Mouse (Mus musculus) liver, embryonic 13.5 days (tissue): ENCODE measurements around the gene Tmprss11a. TPM values are rescaled to one million over a fixed set of nuclear protein-coding genes. Genes with fewer than 3 reads are reported as not detected.

Experiments
- ATAC-seq: fragments of 200-750 bp; cut with Nextera tagmentation; 2 replicates; pipeline ENCODE4 v1.8.0; 2017; ENCODE audit warnings: low read depth, mild to moderate bottlenecking, moderate number of reproducible peaks, moderate library complexity
- DNase-seq: peaks from one replicate; pipeline ENCODE4 v3.0.0; 2022
- H3K27ac ChIP-seq: fragments of 300-500 bp; sonication (generic); 2 replicates; pipeline ENCODE4 v1.5.1; 2015; ENCODE audit warnings: moderate library complexity, mild to moderate bottlenecking, inconsistent platforms
- H3K27me3 ChIP-seq: fragments of 300-500 bp; sonication (generic); 2 replicates; pipeline ENCODE4 v1.6.1; 2015; ENCODE audit warnings: mild to moderate bottlenecking, inconsistent platforms
- H3K36me3 ChIP-seq: fragments of 300-500 bp; sonication (generic); 2 replicates; pipeline ENCODE4 v1.6.1; 2015; ENCODE audit warnings: mild to moderate bottlenecking, inconsistent platforms
- H3K4me1 ChIP-seq: fragments of 300-500 bp; sonication (generic); replicated peaks from 2 replicates; pipeline ENCODE4 v1.6.1; 2015; ENCODE audit warnings: inconsistent platforms
- H3K4me2 ChIP-seq: fragments of 300-500 bp; sonication (generic); 2 replicates; pipeline ENCODE4 v1.6.1; 2015; ENCODE audit warnings: inconsistent platforms, mild to moderate bottlenecking, moderate library complexity
- H3K4me3 ChIP-seq: fragments of 300-500 bp; sonication (generic); replicated peaks from 2 replicates; pipeline ENCODE4 v1.5.1; 2015; ENCODE audit warnings: mild to moderate bottlenecking, inconsistent platforms
- H3K9ac ChIP-seq: fragments of 300-500 bp; sonication (generic); 2 replicates; pipeline ENCODE4 v1.6.1; 2015; ENCODE audit warnings: mild to moderate bottlenecking, inconsistent platforms
- H3K9me3 ChIP-seq: fragments of 300-500 bp; sonication (generic); replicated peaks from 2 replicates; pipeline ENCODE4 v1.6.1; 2016; ENCODE audit warnings: inconsistent platforms
- WGBS: fragments of 180-500 bp; shearing (Covaris S2); methylation state at CpG from one replicate; pipeline ENCODE4 v1.1.7; 2015; ENCODE audit not compliant: insufficient replicate concordance; 5-methylcytosine and 5-hydroxymethylcytosine counted together
- polyA plus RNA-seq: library from polyadenylated mRNA; unstranded; fragments of >200 nt; fragmentation: Nextera tagmentation; extraction: Ambion mirVana; gene quantifications from 2 replicates; pipeline ENCODE4 v1.2.1, GENCODE M21; 2015

The Tmprss11a gene
- polyA plus RNA-seq: not detected in 2 replicates

- ATAC-seq (no peak), DNase-seq (no peak)
- Histone ChIP-seq H3K4me3 (no peak within 1 kb of the TSS), H3K27me3 (no peaks in the 10 kb centered on the region), H3K27ac (no peak within 1 kb of the TSS), H3K4me2 (no peak within 1 kb of the TSS), H3K9me3 (0 out of 2 replicates have a peak, but pooled peaks cover 3% of the 10 kb centered on the region), H3K36me3 (no peaks in the 10 kb centered on the region), H3K4me1 (no peaks in the 10 kb centered on the region), H3K9ac (no peak within 1 kb of the TSS)
- 50% methylated on average over 4 of the region's 4 CpGs for WGBS
These were observed at the start of gene Tmprss11a for GRCm38 (mm10) chr5:86468890-86469289. Gene Tmprss11a (minus strand): TSS chr5:86468990.

DNA sequence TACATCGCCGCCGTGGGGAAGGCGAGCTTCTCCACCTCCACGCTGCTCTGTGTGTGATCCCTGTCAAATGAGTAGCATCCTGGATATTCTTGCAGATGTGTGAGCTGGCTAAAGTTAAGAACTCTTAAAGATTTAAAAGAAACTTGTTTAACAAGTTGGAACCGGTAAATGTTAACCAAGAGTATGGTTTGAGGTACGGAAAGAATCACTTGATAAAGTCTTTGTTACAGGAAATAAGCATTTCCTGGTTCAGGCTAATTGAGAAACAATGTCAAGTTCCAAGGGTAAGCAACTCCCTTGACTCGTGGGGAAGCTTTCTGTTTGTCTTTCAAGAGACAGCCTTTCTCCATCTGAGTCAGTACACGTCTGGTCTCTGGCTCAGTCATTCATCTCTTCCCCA is 49.7 kb upstream of the Tmprss11a start, which contains the start of gene Tmprss11g:
Tmprss11g (minus strand) TSS at position 101 of the 400 bp plus-strand sequence.
- WGBS: 58% methylated on average over 9 of the region's 9 CpGs
- H3K9me3 ChIP-seq: no peaks in the 10 kb centered on the region
- H3K4me3 ChIP-seq: no peak within 1 kb of the TSS
- no peaks in the 10 kb centered on the region for H3K4me1 ChIP-seq
- no peak within 1 kb of the TSS for H3K27ac ChIP-seq
- no peaks in the 10 kb centered on the region for H3K36me3 ChIP-seq
- DNase-seq: no peak
- H3K4me2 ChIP-seq: no peak within 1 kb of the TSS
- H3K9ac ChIP-seq: no peak within 1 kb of the TSS
- H3K27me3 ChIP-seq: no peaks in the 10 kb centered on the region
- ATAC-seq: no peak

- H3K27me3 ChIP-seq: no peaks in the 10 kb centered on the region
- H3K27ac ChIP-seq: no peak overlapping the region
- no peaks in the 10 kb centered on the region for H3K36me3 ChIP-seq
- H3K4me3 ChIP-seq: no peak overlapping the region
- H3K4me2 ChIP-seq: no peak overlapping the region
- H3K9me3 ChIP-seq: no peaks in the 10 kb centered on the region
- DNase-seq (no peak), ATAC-seq (no peak)
- H3K9ac ChIP-seq: no peak overlapping the region
- 49% methylated on average over 5 of the region's 5 CpGs for WGBS
- H3K4me1 ChIP-seq: no peaks in the 10 kb centered on the region
These were observed 42.7 kb upstream of the Tmprss11a start for GRCm38 (mm10) chr5:86511538-86511937.

DNA sequence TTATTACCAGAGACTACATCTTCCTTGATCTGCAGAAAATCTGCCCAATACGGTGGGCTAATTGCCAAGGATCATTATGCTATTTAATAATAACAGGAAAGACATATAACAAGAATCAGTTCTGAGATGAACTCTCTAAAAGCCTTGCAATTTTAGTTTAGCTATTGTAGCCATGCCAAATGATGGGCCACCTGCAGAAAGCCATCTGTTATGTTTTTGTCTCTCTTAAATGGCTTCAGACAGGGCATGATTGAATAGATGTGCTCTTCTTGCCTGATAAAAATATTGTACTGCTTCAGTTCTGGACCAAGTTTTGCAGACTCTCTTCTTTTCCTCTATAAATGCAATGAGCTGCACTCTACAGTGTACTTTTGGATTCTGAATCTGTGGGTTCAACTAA is 24.7 kb upstream of the Tmprss11a start:
- no peak overlapping the region for H3K27ac ChIP-seq
- DNase-seq (no peak), ATAC-seq (no peak)
- no peak overlapping the region for H3K9ac ChIP-seq
- H3K9me3 ChIP-seq: peaks cover 3% of the 10 kb centered on the region; the same call in 1 of the 2 replicates
- H3K4me2 ChIP-seq: no peak overlapping the region
- WGBS: 57% methylated on average over 1 of the region's 1 CpGs
- no peak overlapping the region for H3K4me3 ChIP-seq
- no peaks in the 10 kb centered on the region for H3K27me3 ChIP-seq
- H3K36me3 ChIP-seq: no peaks in the 10 kb centered on the region
- H3K4me1 ChIP-seq: no peaks in the 10 kb centered on the region

GRCm38 (mm10) chr5:86482562-86482961 is 13.8 kb upstream of the Tmprss11a start:
- no peaks in the 10 kb centered on the region for H3K27me3 ChIP-seq
- H3K4me3 ChIP-seq: no peak overlapping the region
- H3K9ac ChIP-seq: no peak overlapping the region
- WGBS: 42% methylated on average over 2 of the region's 2 CpGs
- no peaks in the 10 kb centered on the region for H3K9me3 ChIP-seq
- DNase-seq (no peak), ATAC-seq (no peak)
- H3K4me2 ChIP-seq: no peak overlapping the region
- no peak overlapping the region for H3K27ac ChIP-seq
- no peaks in the 10 kb centered on the region for H3K4me1 ChIP-seq
- no peaks in the 10 kb centered on the region for H3K36me3 ChIP-seq

- Histone ChIP-seq H3K36me3 (no peaks in the 10 kb centered on the region), H3K4me2 (no peak overlapping the region), H3K4me3 (no peak overlapping the region), H3K27me3 (no peaks in the 10 kb centered on the region), H3K9ac (no peak overlapping the region), H3K9me3 (no peaks in the 10 kb centered on the region), H3K4me1 (no peaks in the 10 kb centered on the region), H3K27ac (no peak overlapping the region)
- WGBS: 62% methylated on average over 1 of the region's 1 CpGs
- ATAC-seq: no peak
- DNase-seq: no peak
These were observed 13.2 kb upstream of the Tmprss11a start for GRCm38 (mm10) chr5:86482031-86482430.

- Histone ChIP-seq H3K36me3 (no peaks in the 10 kb centered on the region), H3K4me3 (no peak overlapping the region), H3K4me1 (no peaks in the 10 kb centered on the region; the same call in 1 of the 2 replicates), H3K4me2 (no peak overlapping the region), H3K27ac (no peak overlapping the region), H3K9ac (no peak overlapping the region), H3K27me3 (no peaks in the 10 kb centered on the region), H3K9me3 (no peaks in the 10 kb centered on the region)
- DNase-seq: no peak
- 68% methylated on average over 9 of the region's 9 CpGs for WGBS
- no peak for ATAC-seq
These were observed 5.1 kb upstream of the Tmprss11a start for GRCm38 (mm10) chr5:86473859-86474258.

DNA sequence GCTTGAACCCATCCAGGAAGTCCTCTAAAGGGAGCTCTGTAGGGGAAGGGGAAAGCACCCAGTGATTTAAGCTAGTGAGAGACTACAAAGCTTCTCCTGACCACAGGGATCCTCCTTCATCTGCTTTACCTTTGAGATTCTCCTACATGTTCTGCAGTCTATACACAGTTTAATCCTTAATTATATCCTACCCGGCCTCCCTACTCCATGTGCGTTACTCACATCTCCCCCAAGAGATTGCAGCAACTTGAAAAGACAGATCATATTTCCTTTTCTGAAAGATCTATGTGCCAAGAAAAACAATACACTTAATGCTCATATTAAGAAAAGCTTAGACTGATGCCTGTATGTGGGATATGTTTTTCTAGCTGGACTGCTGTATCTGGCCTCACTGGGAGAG is 29.5 kb downstream of the Tmprss11a start:
- no peak for DNase-seq
- Histone ChIP-seq H3K4me1 (no peaks in the 10 kb centered on the region), H3K27me3 (no peaks in the 10 kb centered on the region), H3K9ac (no peak overlapping the region), H3K4me3 (no peak overlapping the region), H3K4me2 (no peak overlapping the region), H3K27ac (no peak overlapping the region), H3K9me3 (no peaks in the 10 kb centered on the region), H3K36me3 (no peaks in the 10 kb centered on the region)
- 76% methylated on average over 2 of the region's 2 CpGs for WGBS
- no peak for ATAC-seq

GRCm38 (mm10) chr5:86438548-86438947 is 30.2 kb downstream of the Tmprss11a start:
- Histone ChIP-seq H3K9ac (no peak overlapping the region), H3K4me3 (no peak overlapping the region), H3K4me1 (no peaks in the 10 kb centered on the region), H3K36me3 (no peaks in the 10 kb centered on the region), H3K4me2 (no peak overlapping the region), H3K9me3 (no peaks in the 10 kb centered on the region), H3K27ac (no peak overlapping the region), H3K27me3 (no peaks in the 10 kb centered on the region)
- no peak for DNase-seq
- ATAC-seq: no peak

- Histone ChIP-seq H3K27ac (no peak overlapping the region), H3K9ac (no peak overlapping the region), H3K36me3 (no peaks in the 10 kb centered on the region), H3K27me3 (no peaks in the 10 kb centered on the region), H3K4me2 (no peak overlapping the region), H3K4me3 (no peak overlapping the region), H3K4me1 (no peaks in the 10 kb centered on the region), H3K9me3 (no peaks in the 10 kb centered on the region)
- ATAC-seq (no peak), DNase-seq (no peak)
- WGBS: 6% methylated on average over 2 of the region's 2 CpGs
These were observed 36.1 kb downstream of the Tmprss11a start for GRCm38 (mm10) chr5:86432697-86433096.

DNA sequence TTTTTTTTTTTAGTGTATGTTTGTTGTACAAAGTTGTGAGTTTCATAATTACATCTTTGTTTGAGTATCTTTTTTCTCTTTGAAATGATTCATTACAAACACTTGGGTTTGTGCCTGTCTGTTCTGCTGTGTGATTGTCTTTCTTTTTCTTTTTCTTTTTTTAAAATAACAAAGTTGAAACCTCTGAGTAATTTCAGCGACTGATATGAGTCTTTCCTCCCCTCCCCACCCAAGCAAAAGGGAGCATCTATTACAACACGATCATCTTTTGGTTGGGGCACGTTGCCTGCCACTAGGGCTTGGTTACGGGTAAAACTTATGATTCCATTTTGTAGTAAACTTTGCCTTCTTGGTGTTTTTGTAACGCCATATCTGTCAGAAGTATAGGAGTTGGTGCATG is 37.7 kb downstream of the Tmprss11a start:
- H3K4me3 ChIP-seq: no peak overlapping the region
- no peak overlapping the region for H3K27ac ChIP-seq
- H3K9ac ChIP-seq: no peak overlapping the region
- DNase-seq (no peak), ATAC-seq (no peak)
- WGBS: 55% methylated on average over 5 of the region's 5 CpGs
- no peaks in the 10 kb centered on the region for H3K4me1 ChIP-seq
- no peak overlapping the region for H3K4me2 ChIP-seq
- H3K27me3 ChIP-seq: no peaks in the 10 kb centered on the region
- H3K36me3 ChIP-seq: no peaks in the 10 kb centered on the region
- no peaks in the 10 kb centered on the region for H3K9me3 ChIP-seq

DNA sequence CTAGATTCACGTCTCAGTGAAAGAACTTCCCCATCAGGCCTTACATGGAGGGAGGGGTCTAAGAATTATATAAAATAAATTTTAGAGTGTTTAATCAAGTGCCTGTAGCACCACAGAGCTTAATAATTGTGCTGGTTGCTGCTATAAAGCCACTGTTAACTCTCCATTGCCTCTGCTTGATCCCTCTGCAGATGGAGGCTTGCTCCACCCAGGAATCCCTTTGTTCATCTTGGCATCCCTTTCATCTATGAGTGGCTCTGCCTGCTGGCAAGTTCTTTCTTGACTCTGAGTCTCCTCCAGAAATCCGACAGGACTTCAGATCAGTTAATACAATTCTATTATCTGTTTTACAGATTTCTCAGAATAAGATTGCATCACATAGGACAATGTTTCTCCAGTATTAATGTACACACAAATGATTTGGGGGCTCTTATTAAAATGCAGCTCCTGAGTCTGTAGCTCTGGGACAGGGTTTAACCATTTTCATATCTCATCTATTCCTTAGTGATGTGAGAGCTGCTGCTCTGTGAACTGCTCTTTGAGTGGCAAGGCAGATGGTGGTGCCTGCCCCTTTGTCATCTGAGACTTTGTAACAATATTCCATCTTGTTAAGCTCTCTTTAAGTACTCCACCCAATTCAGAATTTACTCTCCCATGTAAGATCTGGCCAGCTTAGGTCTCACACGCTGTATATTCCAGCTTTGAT is 47.3 kb downstream of the Tmprss11a start:
- no peak for ATAC-seq
- 51% methylated on average over 3 of the region's 3 CpGs for WGBS

More for the DNA sequence above, 47.3 kb downstream of the Tmprss11a start:
- DNase-seq: no peak
- Histone ChIP-seq H3K4me2 (no peak overlapping the region), H3K4me3 (no peak overlapping the region), H3K27ac (no peak overlapping the region), H3K36me3 (no peaks in the 10 kb centered on the region), H3K4me1 (no peaks in the 10 kb centered on the region), H3K9me3 (no peaks in the 10 kb centered on the region), H3K9ac (no peak overlapping the region), H3K27me3 (no peaks in the 10 kb centered on the region)
